Mouse (Mus musculus) stomach, embryonic 16.5 days (tissue): ENCODE results near the gene Trhr2. TPM values are rescaled to one million over a fixed set of nuclear protein-coding genes. Genes with fewer than 3 reads are reported as not detected.
A peak's percentile ranks its signal among the peaks of the same experiment; 100 is the strongest.

Experiments
- ATAC-seq: fragments of 200-750 bp; cut with Nextera tagmentation; 2 replicates; pipeline ENCODE4 v1.8.0; 2017; ENCODE audit warnings: moderate number of reproducible peaks, moderate TSS enrichment; ENCODE audit not compliant: insufficient read depth, low FRiP score
- H3K27ac ChIP-seq: fragments of 300-500 bp; sonication (generic); 2 replicates; pipeline ENCODE4 v1.5.1; 2014; ENCODE audit warnings: low read length
- H3K27me3 ChIP-seq: fragments of 300-500 bp; sonication (generic); 2 replicates; pipeline ENCODE4 v1.6.1; 2014; ENCODE audit warnings: low read length, control low read depth, mixed read lengths; ENCODE audit not compliant: control insufficient read depth, insufficient read depth
- H3K36me3 ChIP-seq: fragments of 300-500 bp; sonication (generic); 2 replicates; pipeline ENCODE4 v1.6.1; 2014; ENCODE audit warnings: low read length; ENCODE audit not compliant: control insufficient read depth, insufficient read depth
- H3K4me1 ChIP-seq: fragments of 300-500 bp; sonication (generic); 2 replicates; pipeline ENCODE4 v1.6.1; 2014; ENCODE audit warnings: low read length, control low read depth, mixed read lengths; ENCODE audit not compliant: control insufficient read depth, insufficient read depth
- H3K4me2 ChIP-seq: fragments of 300-500 bp; sonication (generic); 2 replicates; pipeline ENCODE4 v1.6.1; 2014; ENCODE audit warnings: low read depth, low read length, mixed read lengths
- H3K4me3 ChIP-seq: fragments of 300-500 bp; sonication (generic); replicated peaks from 2 replicates; pipeline ENCODE4 v1.5.1; 2014; ENCODE audit warnings: mild to moderate bottlenecking, low read length
- H3K9ac ChIP-seq: fragments of 300-500 bp; sonication (generic); 2 replicates; pipeline ENCODE4 v1.6.1; 2014; ENCODE audit warnings: low read length
- H3K9me3 ChIP-seq: fragments of 300-500 bp; sonication (generic); replicated peaks from 2 replicates; pipeline ENCODE4 v1.6.1; 2016; ENCODE audit warnings: low read length, control low read depth; ENCODE audit not compliant: control insufficient read depth
- WGBS: fragments of 180-500 bp; shearing (Covaris S2); extraction: QIAGEN DNeasy Blood & Tissue Kit; methylation state at CpG from one replicate; pipeline ENCODE4 v1.1.7; 2014; 5-methylcytosine and 5-hydroxymethylcytosine counted together
- polyA plus RNA-seq: library from polyadenylated mRNA; unstranded; fragments of >200 nt; fragmentation: Nextera tagmentation; extraction: Ambion mirVana; gene quantifications from 2 replicates; pipeline ENCODE4 v1.2.1, GENCODE M21; 2015

The Trhr2 gene
- polyA plus RNA-seq, 1 experiment from 2014 or later: not detected

DNA sequence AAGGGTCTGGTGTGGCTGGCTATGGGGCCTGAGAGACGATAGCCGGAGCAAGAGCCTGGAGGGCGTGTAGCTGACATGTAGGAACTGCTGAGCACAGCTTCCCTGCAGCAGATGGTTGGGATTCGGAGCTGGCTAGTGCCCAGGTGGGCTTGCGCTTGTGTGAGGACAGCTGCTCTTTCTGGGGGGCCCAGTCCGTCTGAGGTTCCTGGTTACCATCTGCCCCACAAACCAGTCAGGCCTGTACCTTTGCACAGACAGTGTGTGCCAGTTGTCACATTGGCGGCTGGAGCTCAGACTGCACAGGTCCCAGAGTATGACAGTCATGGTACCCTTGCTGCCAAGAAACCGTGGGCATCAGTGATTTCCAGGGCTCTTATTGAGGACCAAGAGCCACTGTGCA, 52.7 kb downstream of the Trhr2 start:
- ATAC-seq: no peak
- WGBS: 76% methylated on average over 8 of the region's 8 CpGs
- Histone ChIP-seq H3K27ac (no peak overlapping the region), H3K9ac (peak overlapping the region; percentile 48), H3K4me3 (no peak overlapping the region), H3K27me3 (no peaks in the 10 kb centered on the region), H3K36me3 (no peaks in the 10 kb centered on the region), H3K4me1 (peaks cover 75% of the 10 kb centered on the region), H3K9me3 (no peaks in the 10 kb centered on the region), H3K4me2 (no peak overlapping the region)

Other genes starting within 250 kb of the Trhr2 start
- 2.0 and 2.1 TPM in 2 replicates for gene Zfpm1, start 78.6 kb downstream of the Trhr2 start, polyA plus RNA-seq
- 28.1 and 32.4 TPM in 2 replicates for gene Zc3h18, start 15.9 kb upstream of the Trhr2 start, polyA plus RNA-seq
- not detected in 2 replicates for gene Il17c, start 61.3 kb upstream of the Trhr2 start, polyA plus RNA-seq
- gene Cyba, start 72.2 kb upstream of the Trhr2 start, polyA plus RNA-seq: 241 and 270 TPM in 2 replicates
- 40.3 and 40.7 TPM in 2 replicates for gene Mvd, start 82.7 kb upstream of the Trhr2 start, polyA plus RNA-seq
- gene Snai3, start 100.0 kb upstream of the Trhr2 start, polyA plus RNA-seq: 0.59 and 1.2 TPM in 2 replicates
- 31.3 and 36.4 TPM in 2 replicates for gene Rnf166, start 115.3 kb upstream of the Trhr2 start, polyA plus RNA-seq
- gene Ctu2, start 115.4 kb upstream of the Trhr2 start, polyA plus RNA-seq: 39.8 TPM in 2 replicates
- 13.5 and 18.9 TPM in 2 replicates for gene Piezo1, start 190.6 kb upstream of the Trhr2 start, polyA plus RNA-seq
- gene Cdt1, start 207.3 kb upstream of the Trhr2 start, polyA plus RNA-seq: 28.4 and 28.5 TPM in 2 replicates
- 335 and 345 TPM in 2 replicates for gene Aprt, start 216.2 kb upstream of the Trhr2 start, polyA plus RNA-seq